Comparison of ENCODE assay signal across 10 mouse cellular contexts in the genomic region with DNA sequence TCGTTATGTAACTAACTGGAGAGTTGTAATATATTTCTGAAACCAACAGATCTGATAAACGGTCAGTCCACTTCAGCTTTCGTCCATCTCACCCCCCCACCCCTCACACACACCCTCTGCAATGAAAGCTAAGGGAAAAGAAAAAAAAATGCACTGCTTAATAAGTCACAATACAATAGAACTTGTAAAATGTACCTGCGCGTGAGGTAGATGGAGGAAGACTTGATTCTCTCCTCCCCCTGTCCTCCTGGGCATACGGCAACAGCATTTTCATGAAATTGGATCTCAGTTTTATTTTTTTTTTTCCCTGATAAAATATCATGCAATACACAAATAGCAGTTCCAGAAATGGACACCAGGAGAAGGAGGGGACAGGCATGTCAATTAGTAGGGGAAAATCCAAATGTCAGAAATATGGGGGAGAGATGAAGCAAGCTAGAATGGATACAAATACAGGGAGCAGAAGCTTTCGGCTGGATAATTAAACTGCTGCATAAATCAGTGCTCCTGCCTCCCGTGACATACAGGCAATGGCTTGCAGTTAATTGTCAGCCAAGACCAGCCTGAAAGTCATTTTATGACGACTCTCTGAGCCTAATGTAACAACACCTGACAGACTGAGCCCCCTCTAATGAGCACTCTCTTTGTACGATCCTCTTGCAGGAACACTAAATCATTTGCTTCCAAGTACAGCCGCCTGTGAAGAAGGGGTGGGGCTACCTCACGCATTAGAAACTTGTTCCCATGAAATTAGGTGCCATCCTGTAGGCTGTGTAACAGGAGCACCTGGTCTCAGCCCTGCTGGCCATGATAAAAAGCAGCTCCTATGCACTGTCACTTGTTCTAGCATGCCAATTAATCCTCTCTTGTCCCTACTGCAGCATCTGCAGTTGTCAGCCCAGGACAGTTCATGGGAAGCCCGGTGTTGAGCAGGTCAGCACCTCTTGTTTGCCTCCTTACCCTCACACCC. TPM values are rescaled to one million over a fixed set of nuclear protein-coding genes. Genes with fewer than 3 reads are reported as not detected.
DNase-seq lines count a peak whose midpoint lies in the region; ATAC-seq and TF ChIP-seq lines count a peak whose summit lies in the region.
"Had no signal": no experiment of that assay in that cellular context is flagged by ENCODE, and none has a peak within 500 bp of the region (broad histone marks: within the 10 kb centered on the region; RNA-seq: fewer than 3 reads in every experiment).

No protein-coding gene starts in this region.

- H3K36me3 ChIP-seq in heart, embryonic 12.5 days: peaks cover 10% of the 10 kb centered on the region
- H3K36me3 ChIP-seq in stomach, postnatal 0 days (ENCODE audit: control insufficient read depth, insufficient read depth, low read length): no peaks in the 10 kb centered on the region

- H3K9ac ChIP-seq in heart, embryonic 12.5 days: no peak overlapping the region
- no peak overlapping the region for H3K9ac ChIP-seq in stomach, postnatal 0 days (ENCODE audit: low read length)

- ATAC-seq in heart, embryonic 12.5 days (ENCODE audit: insufficient number of reproducible peaks, low FRiP score): no peak
- ATAC-seq in stomach, postnatal 0 days (ENCODE audit: low FRiP score, low TSS enrichment): no peak
- ATAC-seq in megakaryocyte-erythroid progenitor cell, adult 5-6 weeks (replicated peaks; ENCODE audit: low FRiP score, low TSS enrichment, poor library complexity, severe bottlenecking): no peak

- peak; percentile 41 for TF ChIP-seq CTCF in stomach, postnatal 0 days (IDR thresholded peaks at IDR 0.05; ENCODE audit: low read depth)

- 59% methylated on average over 13 of the region's 13 CpGs for WGBS in heart, embryonic 12.5 days
- WGBS in stomach, postnatal 0 days: 56% methylated on average over 13 of the region's 13 CpGs

- H3K4me3 ChIP-seq in heart, embryonic 12.5 days: no peak overlapping the region
- H3K4me3 ChIP-seq in stomach, postnatal 0 days (ENCODE audit: low read depth, low read length): no peak overlapping the region
- H3K4me3 ChIP-seq: megakaryocyte, embryonic 14.5 days had no signal

- H3K4me1 ChIP-seq in heart, embryonic 12.5 days (replicated peaks): peaks cover 13% of the 10 kb centered on the region
- H3K4me1 ChIP-seq in stomach, postnatal 0 days (replicated peaks; ENCODE audit: control insufficient read depth, insufficient read depth): no peaks in the 10 kb centered on the region
- H3K4me1 ChIP-seq: megakaryocyte, embryonic 14.5 days had no signal

- DNase-seq in heart, adult 9 months (ENCODE audit: low spot score in 2 of 2): no peak
- DNase-seq in right cerebral cortex, postnatal 10 days (ENCODE audit: low spot score in 2 of 2): peak; percentile 34 to 55
- DNase-seq in right cerebral cortex, adult 18-20 months: no peak
- peak; percentile 39 to 53 for DNase-seq in layer of hippocampus, postnatal 10 days (ENCODE audit: low spot score in 2 of 2)
- DNase-seq in stomach, postnatal 0 days (ENCODE audit: low spot score): no peak
- DNase-seq in gastrocnemius, postnatal 25 days: no peak
- DNase-seq: cerebellum, adult 8-10 months had no signal

- TF ChIP-seq EP300 in stomach, postnatal 0 days (optimal IDR thresholded peaks at IDR 0.05): no peak

- no peak overlapping the region for H3K27ac ChIP-seq in heart, embryonic 12.5 days (ENCODE audit: poor library complexity, severe bottlenecking)
- H3K27ac ChIP-seq in stomach, postnatal 0 days (replicated peaks): no peak overlapping the region

- 0 out of 2 replicates have a peak overlapping the region, but pooled peaks have one; percentile 5 for H3K4me2 ChIP-seq in heart, embryonic 12.5 days
- H3K4me2 ChIP-seq in stomach, postnatal 0 days (replicated peaks; ENCODE audit: low read depth): no peak overlapping the region

- H3K27me3 ChIP-seq in heart, embryonic 12.5 days (replicated peaks): no peaks in the 10 kb centered on the region
- H3K27me3 ChIP-seq in stomach, postnatal 0 days (ENCODE audit: control insufficient read depth, insufficient read depth, low read length): no peaks in the 10 kb centered on the region

- H3K9me3 ChIP-seq in heart, embryonic 12.5 days (replicated peaks): no peaks in the 10 kb centered on the region
- no peaks in the 10 kb centered on the region for H3K9me3 ChIP-seq in stomach, postnatal 0 days (ENCODE audit: control insufficient read depth, low read length)
- H3K9me3 ChIP-seq: megakaryocyte, embryonic 14.5 days had no signal

RNA-seq across cellular contexts. Expression of a gene that starts 11.7 kb away (rescaled TPM):
- polyA plus RNA-seq in heart, embryonic 12.5 days (2016; fragmentation: Nextera tagmentation; extraction: Ambion mirVana): 17.0 and 19.3 TPM in 2 replicates
- total RNA-seq in layer of hippocampus, postnatal 10 days (2021): 1 to 10 TPM; 5.9 to 6.9 TPM
- 3.1 and 3.2 TPM in 2 replicates for polyA plus RNA-seq in stomach, postnatal 0 days (2015; fragmentation: Nextera tagmentation; extraction: Ambion mirVana)
- 1.2 TPM in 1 of 2 replicates, not detected in the other for total RNA-seq in megakaryocyte-erythroid progenitor cell, adult 5-6 weeks (2014; fragmentation: Nextera tagmentation)
- 0.14 TPM in 1 of 2 replicates, not detected in the other for total RNA-seq in megakaryocyte-erythroid progenitor cell, adult 5-6 weeks (2017)
- total RNA-seq in gastrocnemius, postnatal 25 days (2021): 1 to 10 TPM; 1.5 to 1.8 TPM

Comparison
In these comparisons a context has a peak if more than half of its experiments do, and no peak if none do; other contexts are left out.
1. DNase-seq: peak in right cerebral cortex, postnatal 10 days (2 of 2) and layer of hippocampus, postnatal 10 days (2 of 2); none in heart, adult 9 months (0 of 2), right cerebral cortex, adult 18-20 months (single experiment), stomach, postnatal 0 days (single experiment) and gastrocnemius, postnatal 25 days (single experiment).